Mouse (Mus musculus) splenic B cell, adult 2 months (primary cell): ENCODE measurements around the gene Slc26a6.

Experiments
- DNase-seq: peaks from one replicate; pipeline ENCODE4 v3.0.0-alpha.2; 2011; ENCODE audit warnings: low read depth, low spot score
- H3K27me3 ChIP-seq: 2 replicates; pipeline ENCODE4 v1.6.1; 2012; ENCODE audit warnings: mild to moderate bottlenecking, low read length, moderate library complexity, mixed read lengths; ENCODE audit not compliant: control insufficient read depth, poor library complexity, insufficient read depth, severe bottlenecking
- H3K36me3 ChIP-seq: 2 replicates; pipeline ENCODE4 v1.6.1; 2012; ENCODE audit warnings: mild to moderate bottlenecking, low read length, moderate library complexity, mixed read lengths; ENCODE audit not compliant: control insufficient read depth, poor library complexity, insufficient read depth, severe bottlenecking

The Slc26a6 gene

DNA sequence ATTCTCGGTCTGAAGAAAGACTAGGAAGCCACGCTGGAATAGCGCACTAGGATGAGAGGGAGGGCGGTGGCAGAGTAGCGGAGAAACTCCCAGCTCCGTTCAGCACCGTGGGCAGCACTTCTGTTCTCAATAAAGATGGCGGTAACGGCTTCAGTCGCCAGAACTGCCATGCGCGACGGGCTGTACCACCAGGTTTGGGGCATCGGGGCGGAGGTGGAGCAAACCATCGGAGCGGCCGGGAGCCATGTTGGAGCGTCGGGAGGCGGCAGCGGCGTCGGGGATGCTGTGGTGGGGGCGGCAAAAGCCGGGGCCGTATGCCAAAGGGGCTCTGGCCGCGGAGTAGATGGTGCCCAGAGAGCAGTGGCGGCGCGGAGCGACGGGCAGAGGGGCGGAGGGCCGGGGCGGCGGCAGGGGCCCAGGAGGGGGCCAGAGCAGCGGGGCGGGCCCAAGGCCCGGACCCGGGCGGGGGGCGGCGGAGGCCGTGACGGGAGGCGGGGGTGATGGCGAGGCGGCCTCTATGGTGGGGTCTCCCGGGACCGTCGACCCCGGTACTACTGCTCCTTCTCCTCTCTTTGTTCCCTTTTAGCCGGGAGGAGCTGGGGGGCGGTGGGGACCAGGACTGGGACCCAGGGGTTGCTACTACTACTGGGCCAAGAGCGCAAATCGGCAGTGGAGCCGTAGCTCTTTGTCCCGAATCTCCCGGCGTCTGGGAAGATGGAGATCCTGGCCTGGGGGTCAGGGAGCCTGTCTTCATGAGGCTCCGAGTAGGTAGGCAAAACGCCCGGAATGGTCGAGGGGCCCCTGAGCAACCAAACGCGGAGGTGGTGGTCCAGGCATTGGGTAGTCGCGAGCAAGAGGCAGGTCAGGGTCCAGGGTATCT is 27.0 kb upstream of the Slc26a6 start, which contains the start of gene Celsr3:
Gene Celsr3 (plus strand): TSS at position 501 of the 880 bp plus-strand sequence.
- peak; percentile 39 for DNase-seq
- Histone ChIP-seq H3K36me3 (no peaks in the 10 kb centered on the region), H3K27me3 (no peaks in the 10 kb centered on the region; the same call in none of the 2 replicates)

DNA sequence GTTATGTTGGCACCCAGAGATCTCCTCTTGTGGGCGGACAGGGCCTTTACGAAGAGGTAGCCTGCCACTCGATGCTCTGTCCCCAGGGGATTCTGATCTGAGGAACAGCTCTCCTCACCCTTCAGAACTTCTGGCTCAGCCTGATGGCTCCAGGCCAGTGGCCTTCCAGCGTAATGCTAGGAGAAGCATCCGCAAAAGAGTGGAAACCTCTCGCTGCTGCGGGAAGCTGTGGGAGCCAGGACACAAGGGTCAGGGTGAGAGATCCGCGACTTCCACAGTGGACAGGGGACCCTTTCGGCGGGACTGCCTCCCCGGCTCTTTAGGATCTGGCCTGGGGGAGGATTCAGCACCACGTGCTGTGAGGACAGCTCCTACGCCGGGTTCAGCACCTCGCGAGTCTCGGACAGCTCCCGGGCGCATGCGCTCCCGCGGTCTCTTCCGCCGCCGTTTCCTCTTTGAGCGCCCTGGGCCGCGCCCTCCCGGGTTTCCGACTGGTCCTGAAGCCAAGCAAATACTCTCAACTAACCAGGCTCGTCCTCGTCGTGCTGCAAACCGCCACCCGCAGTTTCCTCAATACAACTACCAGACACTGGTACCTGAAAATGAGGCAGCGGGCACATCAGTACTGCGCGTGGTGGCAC is 26.3 kb upstream of the Slc26a6 start:
- Histone ChIP-seq H3K27me3 (no peaks in the 10 kb centered on the region; the same call in none of the 2 replicates), H3K36me3 (no peaks in the 10 kb centered on the region)
- peak; percentile 78 for DNase-seq

DNA sequence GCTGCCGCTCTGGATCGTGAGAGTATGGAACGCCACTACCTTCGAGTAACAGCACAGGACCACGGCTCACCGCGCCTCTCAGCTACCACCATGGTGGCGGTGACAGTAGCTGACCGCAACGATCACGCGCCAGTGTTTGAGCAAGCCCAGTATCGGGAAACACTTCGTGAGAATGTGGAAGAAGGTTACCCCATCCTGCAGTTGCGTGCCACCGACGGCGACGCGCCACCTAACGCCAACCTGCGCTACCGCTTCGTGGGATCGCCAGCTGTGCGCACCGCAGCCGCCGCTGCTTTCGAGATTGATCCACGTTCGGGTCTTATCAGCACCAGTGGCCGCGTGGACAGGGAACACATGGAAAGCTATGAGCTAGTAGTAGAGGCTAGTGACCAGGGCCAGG is 25.6 kb upstream of the Slc26a6 start:
- DNase-seq, result peak; percentile 22
- no peaks in the 10 kb centered on the region; the same call in none of the 2 replicates for H3K27me3 ChIP-seq

DNA sequence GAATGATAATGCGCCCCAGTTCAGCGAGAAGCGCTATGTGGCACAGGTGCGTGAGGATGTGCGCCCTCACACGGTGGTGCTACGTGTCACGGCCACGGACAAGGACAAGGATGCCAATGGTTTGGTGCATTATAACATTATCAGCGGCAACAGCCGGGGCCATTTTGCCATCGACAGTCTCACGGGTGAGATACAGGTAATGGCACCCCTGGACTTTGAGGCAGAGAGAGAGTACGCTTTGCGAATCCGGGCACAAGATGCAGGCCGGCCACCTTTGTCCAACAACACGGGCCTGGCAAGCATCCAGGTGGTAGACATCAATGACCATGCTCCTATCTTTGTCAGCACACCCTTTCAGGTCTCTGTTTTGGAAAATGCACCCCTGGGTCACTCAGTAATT is 25.2 kb upstream of the Slc26a6 start:
- no peaks in the 10 kb centered on the region for H3K36me3 ChIP-seq
- DNase-seq, result no peak
- H3K27me3 ChIP-seq, result no peaks in the 10 kb centered on the region; the same call in none of the 2 replicates

More for the DNA sequence above, 25.6 kb upstream of the Slc26a6 start:
- no peaks in the 10 kb centered on the region for H3K36me3 ChIP-seq

DNA sequence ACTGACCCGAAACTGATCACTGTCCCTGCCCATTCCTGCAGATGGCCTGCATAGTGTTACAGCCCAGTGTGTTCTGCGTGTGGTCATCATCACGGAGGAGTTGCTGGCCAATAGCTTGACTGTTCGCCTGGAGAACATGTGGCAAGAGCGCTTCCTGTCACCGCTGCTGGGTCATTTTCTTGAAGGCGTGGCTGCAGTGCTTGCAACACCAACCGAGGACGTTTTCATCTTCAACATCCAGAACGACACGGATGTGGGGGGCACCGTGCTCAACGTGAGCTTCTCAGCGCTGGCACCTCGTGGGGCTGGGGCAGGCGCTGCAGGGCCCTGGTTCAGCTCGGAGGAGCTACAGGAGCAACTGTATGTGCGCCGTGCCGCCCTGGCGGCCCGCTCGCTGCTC is 21.4 kb upstream of the Slc26a6 start:
- H3K27me3 ChIP-seq, result no peaks in the 10 kb centered on the region; the same call in 1 of the 2 replicates
- DNase-seq, result peak; percentile 26
- no peaks in the 10 kb centered on the region for H3K36me3 ChIP-seq

DNA sequence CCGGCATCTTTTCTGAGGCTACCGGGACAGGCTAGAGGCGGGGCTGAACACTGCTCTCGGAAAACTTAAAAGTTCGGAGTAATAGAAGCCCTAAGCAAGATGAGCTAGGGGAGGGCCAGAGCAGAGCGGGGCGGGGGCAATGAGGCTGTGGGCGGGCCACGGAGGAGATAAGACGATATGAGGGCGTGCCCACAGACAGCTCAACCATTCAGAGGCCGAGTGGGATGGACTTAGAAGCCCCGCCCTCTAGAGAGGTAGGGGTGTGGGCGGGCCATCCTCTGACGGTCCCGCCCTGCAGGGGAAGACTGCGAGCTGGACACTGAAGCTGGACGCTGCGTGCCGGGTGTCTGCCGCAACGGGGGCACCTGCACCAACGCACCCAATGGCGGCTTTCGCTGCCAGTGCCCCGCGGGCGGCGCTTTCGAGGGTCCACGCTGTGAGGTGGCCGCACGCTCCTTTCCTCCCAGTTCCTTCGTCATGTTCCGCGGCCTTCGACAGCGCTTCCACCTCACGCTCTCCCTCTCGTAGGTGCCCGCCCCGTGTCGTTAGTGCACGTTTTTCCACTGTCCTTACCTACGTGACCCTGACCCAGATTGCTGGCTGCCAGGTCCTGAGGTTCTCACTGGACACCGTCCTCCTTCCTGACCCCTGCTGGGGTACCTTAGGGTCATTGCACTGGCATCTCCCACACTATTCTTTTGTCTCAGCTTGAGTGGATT is 20.5 kb upstream of the Slc26a6 start:
- H3K36me3 ChIP-seq, result no peaks in the 10 kb centered on the region
- peak; percentile 88 for DNase-seq
- no peaks in the 10 kb centered on the region for H3K27me3 ChIP-seq

DNA sequence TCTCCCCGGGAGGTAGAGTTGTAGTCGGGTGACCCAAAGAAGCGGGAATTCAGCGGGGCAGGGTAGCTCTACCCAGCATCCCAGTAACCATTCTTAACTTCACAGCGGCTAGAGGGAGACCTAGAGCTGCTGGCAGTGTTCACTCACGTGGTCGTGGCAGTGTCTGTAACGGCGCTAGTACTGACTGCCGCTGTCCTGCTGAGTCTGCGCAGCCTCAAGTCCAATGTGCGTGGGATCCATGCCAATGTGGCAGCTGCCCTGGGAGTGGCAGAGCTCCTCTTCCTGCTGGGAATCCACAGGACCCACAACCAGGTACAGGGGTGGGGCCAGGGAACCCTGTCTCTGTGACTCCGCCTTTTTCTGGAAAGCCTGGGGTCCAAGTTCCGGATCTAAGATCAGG is 10.1 kb upstream of the Slc26a6 start:
- Histone ChIP-seq H3K36me3 (no peaks in the 10 kb centered on the region), H3K27me3 (no peaks in the 10 kb centered on the region; the same call in 1 of the 2 replicates)
- DNase-seq, result no peak

DNA sequence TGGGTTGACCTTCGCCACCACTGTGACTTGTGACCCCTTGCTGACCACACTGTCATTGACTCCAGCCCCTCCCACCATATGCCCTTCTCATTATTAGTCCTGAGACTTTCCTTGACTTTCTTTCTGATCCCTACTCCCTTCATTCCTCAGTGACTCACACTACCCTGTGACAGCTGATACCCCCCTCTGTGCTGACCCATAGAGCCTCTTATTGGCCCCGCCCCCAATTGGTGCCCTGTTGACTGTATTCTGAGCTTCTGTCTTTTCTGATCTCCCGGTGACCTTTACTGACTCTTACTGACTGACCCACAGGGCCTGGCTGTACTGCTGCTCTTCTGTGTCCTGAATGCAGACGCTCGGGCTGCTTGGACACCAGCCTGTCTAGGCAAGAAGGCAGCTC is 7.7 kb upstream of the Slc26a6 start:
- Histone ChIP-seq H3K27me3 (no peaks in the 10 kb centered on the region; the same call in 1 of the 2 replicates), H3K36me3 (no peaks in the 10 kb centered on the region)
- DNase-seq, result no peak

DNA sequence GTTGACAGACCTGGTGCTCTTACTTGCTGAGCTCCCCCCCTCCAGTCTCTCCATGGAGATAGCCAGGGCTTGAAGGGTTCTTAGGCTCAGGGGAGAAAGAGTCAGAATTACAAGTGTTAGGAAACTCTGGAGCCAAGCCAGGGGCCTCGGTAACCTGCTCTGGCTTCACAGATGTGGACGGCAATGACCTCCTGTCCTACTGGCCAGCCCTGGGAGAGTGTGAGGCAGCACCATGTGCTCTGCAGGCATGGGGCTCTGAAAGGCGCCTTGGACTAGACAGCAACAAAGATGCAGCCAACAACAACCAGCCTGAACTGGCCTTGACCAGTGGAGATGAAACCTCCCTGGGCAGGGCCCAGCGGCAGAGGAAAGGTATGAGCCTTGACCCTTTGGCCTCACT is 5.7 kb upstream of the Slc26a6 start:
- Histone ChIP-seq H3K27me3 (no peaks in the 10 kb centered on the region; the same call in 1 of the 2 replicates), H3K36me3 (no peaks in the 10 kb centered on the region)
- no peak for DNase-seq

DNA sequence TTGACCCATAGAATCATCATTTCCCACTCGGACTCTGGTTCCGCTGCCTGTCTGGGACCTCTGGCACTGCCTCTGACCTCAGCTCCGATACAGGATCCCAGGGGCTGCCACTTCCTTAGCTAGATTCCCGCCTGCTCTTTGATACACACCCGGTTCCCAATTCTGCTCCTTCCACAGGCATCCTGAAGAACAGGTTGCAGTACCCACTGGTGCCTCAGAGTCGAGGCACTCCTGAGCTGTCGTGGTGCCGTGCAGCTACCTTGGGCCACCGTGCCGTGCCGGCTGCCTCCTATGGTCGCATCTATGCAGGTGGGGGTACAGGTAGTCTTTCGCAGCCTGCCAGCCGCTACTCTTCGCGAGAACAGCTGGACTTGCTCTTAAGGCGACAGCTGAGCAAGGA is 4.7 kb upstream of the Slc26a6 start:
- no peaks in the 10 kb centered on the region for H3K36me3 ChIP-seq
- no peaks in the 10 kb centered on the region; the same call in 1 of the 2 replicates for H3K27me3 ChIP-seq
- no peak for DNase-seq

DNA sequence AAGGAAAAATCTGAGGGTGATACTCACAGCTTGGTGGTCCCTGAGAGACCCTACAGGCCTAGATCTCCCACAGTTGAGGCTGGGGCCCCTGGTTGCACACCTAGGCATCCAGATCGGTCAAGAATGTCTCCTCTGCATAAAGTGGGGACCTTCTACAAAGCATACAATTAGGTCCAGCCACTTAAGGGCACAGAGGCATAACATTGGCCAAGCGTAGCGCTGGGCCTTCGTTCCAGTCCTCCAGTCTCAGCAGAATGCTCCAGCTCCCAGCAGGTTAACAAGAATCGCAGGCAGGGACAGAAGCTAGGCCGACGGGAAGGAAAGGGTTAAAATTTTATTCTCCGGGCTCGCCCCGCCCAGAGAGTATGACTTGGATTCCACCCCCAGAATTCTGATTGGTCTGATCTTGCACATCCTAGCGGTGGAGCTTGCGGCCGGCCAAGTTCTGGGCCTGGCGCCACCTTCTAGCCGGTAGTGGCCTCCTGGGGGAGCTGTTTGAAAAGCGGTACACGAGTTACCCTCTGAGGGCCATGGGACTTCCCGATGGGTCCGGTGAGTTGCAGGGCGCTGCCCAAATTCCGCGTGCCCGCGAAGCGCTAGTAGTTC is 655 bp downstream of the Slc26a6 start:
- DNase-seq, result peak; percentile 96
- Histone ChIP-seq H3K36me3 (no peaks in the 10 kb centered on the region), H3K27me3 (no peaks in the 10 kb centered on the region)

DNA sequence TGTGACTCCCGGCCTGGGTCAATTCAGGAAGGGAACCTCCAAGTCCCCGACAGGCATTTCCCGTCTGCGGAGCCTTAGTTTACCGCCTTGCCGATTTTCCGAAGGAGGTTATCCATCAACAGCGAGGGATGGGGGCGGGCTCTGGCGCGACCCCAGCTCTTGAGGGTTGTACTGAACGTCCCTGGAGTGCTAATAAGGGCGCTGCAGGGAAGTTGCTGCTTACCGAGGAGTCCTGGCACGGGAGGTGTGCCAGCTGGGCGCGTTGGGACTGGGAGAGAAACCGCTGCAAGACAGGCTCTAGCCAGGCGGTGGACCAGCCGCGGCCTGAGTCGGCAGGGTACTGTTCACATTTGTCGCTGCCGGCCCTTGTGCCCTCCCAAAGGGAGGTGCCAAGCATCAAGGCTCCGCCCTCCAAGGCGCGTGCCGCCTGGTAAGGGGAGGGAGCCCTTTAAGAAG is 1.2 kb downstream of the Slc26a6 start:
- Histone ChIP-seq H3K36me3 (no peaks in the 10 kb centered on the region; the same call in 1 of the 2 replicates), H3K27me3 (no peaks in the 10 kb centered on the region)
- DNase-seq, result peak; percentile 89

DNA sequence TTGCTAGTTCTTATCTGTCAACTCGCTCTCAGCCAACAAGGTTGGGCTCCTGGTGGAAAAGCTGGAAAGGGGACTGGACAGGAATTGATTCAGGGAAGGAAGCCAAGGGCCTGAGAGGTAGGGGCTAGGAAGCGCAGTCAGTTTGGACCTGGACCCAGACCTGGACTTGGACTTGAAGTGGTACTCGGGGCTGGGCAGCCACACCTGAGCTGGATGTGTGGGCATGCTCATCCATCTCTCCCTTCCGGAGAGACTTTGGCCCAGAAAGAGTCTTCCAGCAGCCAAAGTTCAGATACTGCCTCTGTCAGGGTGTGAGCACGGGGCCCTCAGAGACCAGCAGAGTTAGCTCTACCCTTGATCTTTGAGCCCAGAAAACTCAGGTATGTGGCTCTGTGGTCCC is 2.3 kb downstream of the Slc26a6 start:
- Histone ChIP-seq H3K27me3 (no peaks in the 10 kb centered on the region), H3K36me3 (no peaks in the 10 kb centered on the region; the same call in 1 of the 2 replicates)
- no peak for DNase-seq

DNA sequence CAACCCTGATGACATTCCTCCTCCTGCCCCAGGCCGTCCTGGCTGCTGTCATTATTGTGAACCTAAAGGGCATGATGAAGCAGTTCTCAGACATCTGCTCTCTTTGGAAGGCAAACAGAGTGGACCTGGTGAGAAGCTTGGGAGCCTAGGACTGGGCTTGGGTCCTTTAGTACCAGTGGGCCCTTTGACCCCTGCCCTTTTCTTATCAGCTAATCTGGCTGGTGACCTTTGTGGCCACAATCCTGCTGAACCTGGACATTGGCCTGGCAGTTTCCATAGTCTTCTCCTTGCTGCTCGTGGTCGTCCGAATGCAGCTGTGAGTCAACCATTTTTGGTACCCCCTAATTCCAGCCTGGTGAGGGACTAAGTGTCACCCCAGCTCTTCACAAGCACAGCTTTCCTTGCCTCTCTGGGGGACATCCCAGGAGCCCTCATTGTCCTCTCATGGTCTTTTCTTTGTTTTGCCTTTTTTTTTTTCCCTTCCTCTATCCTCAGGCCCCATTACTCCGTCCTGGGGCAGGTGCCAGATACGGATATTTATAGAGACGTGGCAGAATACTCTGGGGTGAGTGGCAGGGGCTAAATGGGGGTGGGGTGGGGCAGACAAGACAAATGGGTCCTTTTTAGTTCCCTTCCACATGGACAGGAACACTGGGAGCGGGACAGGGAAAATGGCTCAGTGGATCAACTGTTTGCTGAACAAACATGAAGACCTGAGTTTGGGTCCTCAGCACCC is 5.9 kb downstream of the Slc26a6 start:
- no peaks in the 10 kb centered on the region for H3K27me3 ChIP-seq
- H3K36me3 ChIP-seq, result no peaks in the 10 kb centered on the region; the same call in 1 of the 2 replicates
- DNase-seq, result no peak
